Mouse (Mus musculus) NIH3T3 (cell line): ENCODE data around the gene Hpd.

Experiments used
- DNase-seq: peaks from one replicate; pipeline ENCODE4 v3.0.0-alpha.2; 2012; ENCODE audit warnings: low read depth

The Hpd gene

GRCm38 (mm10) chr5:123147569-123147968, 35.0 kb downstream of the Hpd start:
- DNase-seq: no peak

GRCm38 (mm10) chr5:123146357-123146756, 36.2 kb downstream of the Hpd start:
- DNase-seq: no peak

GRCm38 (mm10) chr5:123144746-123145590, 37.6 kb downstream of the Hpd start:
- no peak for DNase-seq

GRCm38 (mm10) chr5:123143971-123144745, 38.4 kb downstream of the Hpd start:
- DNase-seq: no peak

- peak; percentile 84 for DNase-seq
These were observed 39.1 kb downstream of the Hpd start for GRCm38 (mm10) chr5:123143251-123143970.

- DNase-seq: peak; percentile 64
These were observed 40.1 kb downstream of the Hpd start, which contains the start of gene Setd1b for GRCm38 (mm10) chr5:123142161-123143157. TSS of gene Setd1b (plus strand) at chr5:123142193.

GRCm38 (mm10) chr5:123141555-123142160, 40.9 kb downstream of the Hpd start:
- peak; percentile 66 for DNase-seq

GRCm38 (mm10) chr5:123140694-123141554, 41.6 kb downstream of the Hpd start:
- peak; percentile 96 for DNase-seq

GRCm38 (mm10) chr5:123139722-123140627, 42.6 kb downstream of the Hpd start:
- peak; percentile 60 for DNase-seq

- DNase-seq: peak; percentile 94
These were observed 43.4 kb downstream of the Hpd start for GRCm38 (mm10) chr5:123138953-123139721.

- DNase-seq: peak; percentile 97
These were observed 44.2 kb downstream of the Hpd start for GRCm38 (mm10) chr5:123138230-123138911.

GRCm38 (mm10) chr5:123137910-123138229, 44.7 kb downstream of the Hpd start:
- DNase-seq: no peak

- DNase-seq: peak; percentile 94
These were observed 45.2 kb downstream of the Hpd start for GRCm38 (mm10) chr5:123137044-123137909.

- peak; percentile 97 for DNase-seq
These were observed 46.0 kb downstream of the Hpd start for GRCm38 (mm10) chr5:123136361-123137043.

- DNase-seq: peak; percentile 91
These were observed 46.8 kb downstream of the Hpd start for GRCm38 (mm10) chr5:123135471-123136360.
